Mouse (Mus musculus) thymus, adult 2 months (tissue): ENCODE measurements around the gene Myo1c. TPM values are rescaled to one million over a fixed set of nuclear protein-coding genes. Genes with fewer than 3 reads are reported as not detected.
"Not testable (repeated sequence)": the region's sequence is repeated elsewhere in the genome, so short reads cannot be mapped to it uniquely, and the experiment has no call there.

Experiments
- DNase-seq: peaks from one replicate; pipeline ENCODE4 v3.0.0; 2021
- H3K27ac ChIP-seq: fragments of 200-500 bp; 2 replicates; pipeline ENCODE4 v1.5.1; 2012; ENCODE audit warnings: low read length, control low read depth; ENCODE audit not compliant: control insufficient read depth, insufficient read depth
- H3K27me3 ChIP-seq: fragments of 200-500 bp; 2 replicates; pipeline ENCODE4 v1.6.1; 2012; ENCODE audit warnings: mild to moderate bottlenecking, low read length, moderate library complexity, mixed read lengths; ENCODE audit not compliant: control insufficient read depth, insufficient read depth
- H3K36me3 ChIP-seq: fragments of 200-500 bp; 2 replicates; pipeline ENCODE4 v1.6.1; 2012; ENCODE audit warnings: mild to moderate bottlenecking, low read length, moderate library complexity; ENCODE audit not compliant: control insufficient read depth, insufficient read depth
- H3K4me1 ChIP-seq: fragments of 200-500 bp; replicated peaks from 2 replicates; pipeline ENCODE4 v1.6.1; 2012; ENCODE audit warnings: low read length; ENCODE audit not compliant: control insufficient read depth, insufficient read depth
- H3K4me3 ChIP-seq: fragments of 200-500 bp; 2 replicates; pipeline ENCODE4 v1.5.1; 2012; ENCODE audit warnings: mild to moderate bottlenecking, low read length, control low read depth, moderate library complexity; ENCODE audit not compliant: control insufficient read depth, insufficient read depth
- CTCF ChIP-seq: fragments of 200-500 bp; IDR thresholded peaks from 2 replicates; pipeline ENCODE4 v1.5.1; 2012; ENCODE audit warnings: mild to moderate bottlenecking, control low read depth, low read length, moderate library complexity, borderline replicate concordance; ENCODE audit not compliant: control insufficient read depth, poor library complexity, insufficient read depth; ENCODE audit errors: extremely low read depth
- POLR2A ChIP-seq: fragments of 200-500 bp; IDR thresholded peaks from 2 replicates; pipeline ENCODE4 v1.6.1; 2012; ENCODE audit warnings: mild to moderate bottlenecking, low read length, control low read depth, moderate library complexity; ENCODE audit not compliant: control insufficient read depth, poor library complexity, insufficient read depth; ENCODE audit errors: extremely low read depth
- WGBS: fragments of 180-500 bp; shearing (Covaris S2); methylation state at CpG from one replicate; pipeline ENCODE4 v1.1.7; 2018; 5-methylcytosine and 5-hydroxymethylcytosine counted together
- polyA plus RNA-seq: library from polyadenylated mRNA; depleted of rRNA; stranded (reverse); fragments of >200 nt; gene quantifications from 2 replicates; pipeline ENCODE4 v1.2.3, GENCODE M21; 2012

Gene Myo1c
- polyA plus RNA-seq, 1 experiment = 90.2 TPM

GRCm38 (mm10) chr11:75687343-75687993, 37.2 kb downstream of the Myo1c start:
- Histone ChIP-seq H3K27ac (no peak overlapping the region), H3K4me1 (no peaks in the 10 kb centered on the region), H3K36me3 (peaks cover 25% of the 10 kb centered on the region), H3K27me3 (no peaks in the 10 kb centered on the region), H3K4me3 (no peak overlapping the region)
- DNase-seq = no peak
- 55% methylated on average over 2 of the region's 2 CpGs for WGBS
- no peak for TF ChIP-seq CTCF
- TF ChIP-seq POLR2A = no peak

- no peaks in the 10 kb centered on the region for H3K4me1 ChIP-seq
- TF ChIP-seq CTCF (no peak), POLR2A (no peak)
- peaks cover 32% of the 10 kb centered on the region for H3K36me3 ChIP-seq
- WGBS = 77% methylated on average over 2 of the region's 2 CpGs
- no peak overlapping the region for H3K27ac ChIP-seq
- H3K27me3 ChIP-seq = no peaks in the 10 kb centered on the region
- H3K4me3 ChIP-seq = no peak overlapping the region
- DNase-seq = no peak
Measured at GRCm38 (mm10) chr11:75688132-75688531, 37.8 kb downstream of the Myo1c start.

DNA sequence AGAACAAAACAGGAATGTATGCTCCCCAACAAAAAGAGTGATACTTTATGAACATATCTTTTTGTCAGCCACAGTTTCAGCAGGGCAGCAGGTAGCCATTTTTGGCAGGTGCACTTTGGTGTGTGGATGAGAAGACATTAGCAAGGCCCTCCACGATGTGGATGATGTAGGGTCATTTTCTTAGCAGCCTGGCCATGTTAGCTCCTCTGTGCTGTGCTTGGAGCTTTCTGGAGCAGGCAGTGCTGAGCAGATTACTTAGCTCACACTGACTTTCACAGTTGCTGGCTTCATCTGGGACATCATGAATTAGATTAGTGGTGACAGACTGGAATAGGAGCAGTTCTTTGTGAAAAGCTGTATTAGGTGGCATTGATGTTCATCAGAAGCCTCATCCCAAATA, 39.7 kb downstream of the Myo1c start:
- Histone ChIP-seq H3K4me3 (no peak overlapping the region), H3K27ac (no peak overlapping the region), H3K27me3 (no peaks in the 10 kb centered on the region), H3K4me1 (no peaks in the 10 kb centered on the region), H3K36me3 (peaks cover 34% of the 10 kb centered on the region)
- WGBS = 79% methylated on average over 1 of the region's 1 CpGs
- DNase-seq = no peak
- TF ChIP-seq CTCF = no peak
- TF ChIP-seq POLR2A = no peak

GRCm38 (mm10) chr11:75691047-75691446, 40.7 kb downstream of the Myo1c start:
- no peak overlapping the region for H3K27ac ChIP-seq
- no peak for TF ChIP-seq POLR2A
- TF ChIP-seq CTCF = no peak
- no peaks in the 10 kb centered on the region for H3K27me3 ChIP-seq
- DNase-seq = no peak
- H3K4me1 ChIP-seq = no peaks in the 10 kb centered on the region
- H3K36me3 ChIP-seq = peaks cover 34% of the 10 kb centered on the region
- H3K4me3 ChIP-seq = no peak overlapping the region

DNA sequence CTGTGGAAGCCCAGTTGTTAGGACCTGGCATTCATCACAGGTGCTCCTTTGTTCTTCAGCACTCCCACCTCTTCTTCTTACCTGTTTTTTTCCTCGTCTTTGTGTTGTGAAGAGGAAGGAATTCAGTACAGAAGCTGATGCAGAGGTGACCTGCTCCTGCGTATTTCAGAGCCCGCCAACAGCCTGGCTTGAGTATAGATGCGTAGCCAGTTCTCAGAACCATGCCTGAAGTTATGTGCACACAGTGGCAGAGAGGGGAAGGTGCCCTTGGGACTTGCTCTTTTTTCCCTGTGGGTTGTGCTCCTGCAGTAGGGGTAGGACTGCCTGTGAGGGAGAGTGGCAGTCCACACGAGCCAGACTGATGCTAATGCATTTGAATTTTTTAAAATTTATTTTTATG, 43.3 kb downstream of the Myo1c start:
- no peak for DNase-seq
- no peaks in the 10 kb centered on the region for H3K27me3 ChIP-seq
- no peak overlapping the region for H3K4me3 ChIP-seq
- TF ChIP-seq CTCF (no peak), POLR2A (no peak)
- H3K4me1 ChIP-seq = peaks cover 5% of the 10 kb centered on the region; the same call in 1 of the 2 replicates
- H3K27ac ChIP-seq = no peak overlapping the region
- peaks cover 52% of the 10 kb centered on the region for H3K36me3 ChIP-seq
- WGBS = 95% methylated on average over 5 of the region's 5 CpGs

DNA sequence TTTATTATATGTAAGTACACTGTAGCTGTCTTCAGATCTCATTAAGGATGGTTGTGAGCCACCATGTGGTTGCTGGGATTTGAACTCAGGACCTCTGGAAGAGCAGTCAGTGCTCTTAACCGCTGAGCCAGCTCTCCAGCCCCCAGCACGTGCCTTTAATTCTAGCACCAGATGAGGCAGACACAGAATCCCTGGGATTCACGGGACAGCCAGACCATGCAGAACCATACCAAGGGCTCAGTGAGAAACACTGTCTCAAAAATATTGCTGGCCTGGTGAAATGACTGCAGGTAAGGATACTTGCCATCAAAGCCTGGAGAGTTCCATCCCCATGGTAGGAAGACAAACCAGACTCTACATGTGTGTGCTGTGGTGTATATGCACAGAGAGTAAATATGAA, 47.2 kb downstream of the Myo1c start:
- not testable (repeated sequence) for H3K4me1 ChIP-seq, H3K27me3 ChIP-seq, H3K27ac ChIP-seq, DNase-seq, H3K4me3 ChIP-seq
- H3K36me3 ChIP-seq = peaks cover 59% of the 10 kb centered on the region
- WGBS = 97% methylated on average over 3 of the region's 3 CpGs

DNA sequence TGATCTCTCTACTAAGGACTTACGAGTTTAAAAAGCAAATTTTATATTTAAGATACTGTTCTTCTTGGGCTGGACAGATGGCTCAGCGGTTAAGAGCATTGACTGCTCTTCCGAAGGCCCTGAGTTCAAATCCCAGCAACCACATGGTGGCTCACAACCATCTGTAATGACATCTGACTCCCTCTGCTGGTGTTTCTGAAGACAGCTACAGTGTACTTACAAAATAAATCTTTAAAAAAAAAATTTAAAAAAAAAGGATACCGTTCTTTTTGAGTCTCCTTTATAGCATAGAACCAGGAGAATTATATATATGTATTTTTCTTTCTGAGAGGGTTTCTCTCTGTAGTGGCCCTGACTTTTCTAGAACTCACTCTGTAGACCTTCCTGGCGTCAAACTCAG, 50.3 kb downstream of the Myo1c start:
- Histone ChIP-seq H3K4me3 (no peak overlapping the region), H3K36me3 (peaks cover 61% of the 10 kb centered on the region), H3K4me1 (peaks cover 5% of the 10 kb centered on the region; the same call in 1 of the 2 replicates), H3K27me3 (no peaks in the 10 kb centered on the region), H3K27ac (no peak overlapping the region)
- no peak for TF ChIP-seq CTCF
- no peak for TF ChIP-seq POLR2A
- 97% methylated on average over 5 of the region's 5 CpGs for WGBS
- DNase-seq = no peak
